Mouse (Mus musculus) bone marrow, adult 2 months (tissue): ENCODE results near the gene Ldhd. TPM values are rescaled to one million over a fixed set of nuclear protein-coding genes. Genes with fewer than 3 reads are reported as not detected.

Experiments used
- H3K27ac ChIP-seq: fragments of 200-500 bp; 2 replicates; pipeline ENCODE4 v1.5.1; 2012; ENCODE audit warnings: low read depth, mild to moderate bottlenecking, control low read depth, inconsistent platforms, low read length; ENCODE audit not compliant: control insufficient read depth, poor library complexity, insufficient read depth
- H3K4me1 ChIP-seq: fragments of 200-500 bp; 2 replicates; pipeline ENCODE4 v1.6.1; 2011; ENCODE audit warnings: low read length; ENCODE audit not compliant: control insufficient read depth, insufficient read depth
- H3K4me3 ChIP-seq: fragments of 200-500 bp; replicated peaks from 2 replicates; pipeline ENCODE3; 2011; ENCODE audit warnings: mild to moderate bottlenecking, low read depth, low read length, control low read depth; ENCODE audit not compliant: control insufficient read depth
- CTCF ChIP-seq: fragments of 200-500 bp; IDR thresholded peaks from 2 replicates; pipeline ENCODE4 v1.5.1; 2011; ENCODE audit warnings: low read length, control low read depth; ENCODE audit not compliant: control insufficient read depth, insufficient read depth
- POLR2A ChIP-seq: fragments of 200-500 bp; IDR thresholded peaks from 2 replicates; pipeline ENCODE4 v1.6.1; 2011; ENCODE audit warnings: low read depth, mild to moderate bottlenecking, control low read depth, low read length, borderline replicate concordance; ENCODE audit not compliant: control insufficient read depth
- WGBS: fragments of 180-500 bp; shearing (Covaris S2); methylation state at CpG from one replicate; pipeline ENCODE4 v1.1.7; 2018; 5-methylcytosine and 5-hydroxymethylcytosine counted together
- polyA plus RNA-seq: library from polyadenylated mRNA; stranded (reverse); fragments of >200 nt; gene quantifications from 2 replicates; pipeline ENCODE4 v1.2.4, GENCODE M21; 2011; ENCODE audit warnings: low replicate concordance; ENCODE audit not compliant: missing spikeins, insufficient read depth, insufficient read length

The Ldhd gene
- polyA plus RNA-seq, 1 experiment: 1.5 TPM

DNA sequence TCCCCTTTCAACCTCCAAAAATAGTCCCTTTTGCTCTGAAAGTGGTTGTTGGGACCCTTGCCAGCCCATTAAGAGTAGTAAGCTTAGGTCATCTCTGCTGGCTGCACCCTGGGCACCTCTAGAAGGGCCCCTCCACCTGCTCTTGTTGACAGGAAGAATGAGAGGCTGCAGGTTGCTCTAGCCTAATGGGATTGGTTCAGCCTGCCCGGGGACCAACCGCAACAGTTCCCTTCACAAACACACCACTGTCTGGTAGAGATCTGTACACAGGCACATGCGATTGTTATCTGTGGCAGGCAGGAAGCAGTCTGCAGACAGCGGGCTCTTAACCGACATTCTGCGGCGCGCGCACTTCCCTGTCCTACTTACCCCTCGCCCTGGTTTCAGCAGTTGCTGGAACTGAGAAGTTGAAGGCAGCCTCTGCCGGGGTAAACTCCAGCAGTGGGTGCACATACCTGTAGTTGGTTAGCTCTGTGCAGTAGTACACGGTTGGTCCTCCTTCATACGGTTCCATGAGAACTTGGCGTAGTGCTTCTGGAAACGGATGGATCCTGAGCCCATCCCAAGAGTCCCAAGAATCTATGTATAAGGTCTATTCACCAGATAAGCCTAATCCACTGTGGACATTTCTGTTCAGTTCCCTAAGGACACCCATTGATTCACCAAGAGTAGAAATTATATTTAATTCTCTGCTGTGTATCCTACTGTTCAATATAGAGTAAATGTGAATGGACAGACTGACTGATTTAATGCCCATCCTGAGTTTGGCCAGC, 34.3 kb downstream of the Ldhd start:
- H3K27ac ChIP-seq: peak overlapping the region; percentile 73
- peak overlapping the region; percentile 48 for H3K4me3 ChIP-seq
- H3K4me1 ChIP-seq: peaks cover 13% of the 10 kb centered on the region
- TF ChIP-seq CTCF (no peak), POLR2A (no peak; the same call in 1 of the 2 replicates)
- under 1% methylated on average over 15 of the region's 15 CpGs for WGBS

DNA sequence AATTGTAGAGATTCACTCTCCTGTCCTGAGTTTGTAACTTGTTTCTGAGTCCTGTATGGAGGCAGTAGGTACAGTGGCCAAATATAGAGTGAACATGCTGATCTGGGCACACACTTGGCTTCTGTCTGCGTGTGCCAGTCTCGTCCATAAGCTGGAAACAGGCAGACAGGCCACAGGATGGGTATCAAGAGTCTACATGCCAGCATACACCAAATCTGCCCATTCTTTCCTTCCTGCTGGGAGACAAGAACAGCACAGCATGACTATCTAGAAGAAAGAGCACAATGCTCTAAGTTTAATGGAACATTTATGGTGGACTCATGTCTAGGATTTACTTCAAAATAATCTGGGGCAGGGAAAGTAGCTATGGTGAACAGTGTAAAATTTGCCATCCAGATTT, 35.2 kb downstream of the Ldhd start:
- Histone ChIP-seq H3K27ac (no peak overlapping the region; the same call in 1 of the 2 replicates), H3K4me1 (peaks cover 11% of the 10 kb centered on the region), H3K4me3 (no peak overlapping the region)
- TF ChIP-seq CTCF (no peak), POLR2A (no peak)
- WGBS: 30% methylated on average over 2 of the region's 2 CpGs

DNA sequence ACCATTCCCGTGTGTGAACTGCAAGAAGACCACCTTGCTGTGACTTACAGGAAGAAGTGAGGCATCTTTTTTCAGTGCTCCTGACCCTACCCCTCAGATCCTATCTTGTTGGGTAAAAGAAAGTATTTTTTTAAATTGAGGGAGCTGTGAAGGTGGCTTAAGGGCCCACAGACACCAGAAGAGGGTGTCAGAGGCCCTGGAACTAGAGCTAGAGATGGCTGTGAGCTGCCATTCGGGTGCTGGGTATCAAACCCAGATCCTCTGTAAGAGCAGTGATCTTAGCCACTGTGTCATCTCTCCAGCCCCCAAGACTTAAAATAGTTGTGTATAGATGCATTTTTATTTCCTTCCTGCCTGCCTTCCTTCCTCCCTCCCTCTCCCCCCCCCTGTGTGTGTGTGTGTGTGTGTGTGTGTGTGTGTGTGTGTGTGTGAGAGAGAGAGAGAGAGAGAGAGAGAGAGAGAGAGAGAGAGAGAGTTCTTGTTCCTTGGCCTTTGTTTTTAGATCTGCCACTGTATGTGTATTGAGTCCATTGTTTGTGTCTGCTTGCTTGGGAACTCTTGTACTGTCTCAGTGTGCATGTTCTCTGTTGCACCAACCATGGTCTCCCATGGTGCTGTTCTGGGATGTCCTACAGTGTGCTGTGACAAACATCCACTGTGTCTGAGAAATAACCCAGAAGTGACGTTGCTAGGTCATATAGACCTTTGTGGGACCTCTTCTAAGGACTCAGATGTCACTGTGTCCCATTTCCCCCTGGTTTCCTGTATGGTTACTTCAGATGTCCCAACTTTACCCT, 35.9 kb downstream of the Ldhd start:
- TF ChIP-seq POLR2A: no peak
- TF ChIP-seq CTCF: no peak
- 25% methylated on average over 3 of the region's 3 CpGs for WGBS
- H3K27ac ChIP-seq: peak overlapping the region; percentile 30; the same call in 1 of the 2 replicates
- no peak overlapping the region for H3K4me3 ChIP-seq
- peaks cover 11% of the 10 kb centered on the region for H3K4me1 ChIP-seq

DNA sequence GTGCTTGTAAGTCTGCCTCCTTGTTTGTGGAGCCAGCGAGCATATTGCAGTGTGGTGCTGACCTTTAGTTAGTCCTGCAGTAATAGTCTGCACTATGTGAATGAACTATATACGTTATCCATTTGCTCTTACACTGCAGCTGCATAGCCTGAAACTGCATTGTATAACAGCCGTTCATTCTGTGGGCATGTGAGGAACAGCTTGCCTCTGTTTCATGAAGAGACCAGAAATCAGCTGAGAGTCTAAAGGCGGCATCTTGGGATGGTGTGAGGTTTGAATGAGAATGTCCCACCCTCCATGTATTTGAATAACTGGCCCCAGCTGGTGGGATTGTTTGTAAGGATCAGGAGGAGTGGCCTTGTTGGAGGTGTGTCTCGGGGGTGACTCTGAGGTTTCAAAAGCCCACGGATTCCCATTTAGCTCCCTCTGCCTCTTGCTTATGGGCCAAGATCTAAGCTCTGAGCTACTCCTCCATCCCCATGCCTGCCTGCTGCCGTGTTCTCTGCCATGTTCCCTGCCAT, 37.7 kb downstream of the Ldhd start:
- no peak overlapping the region for H3K4me3 ChIP-seq
- H3K27ac ChIP-seq: no peak overlapping the region
- TF ChIP-seq CTCF (no peak), POLR2A (no peak)
- H3K4me1 ChIP-seq: peaks cover 11% of the 10 kb centered on the region
- WGBS: 52% methylated on average over 7 of the region's 7 CpGs

DNA sequence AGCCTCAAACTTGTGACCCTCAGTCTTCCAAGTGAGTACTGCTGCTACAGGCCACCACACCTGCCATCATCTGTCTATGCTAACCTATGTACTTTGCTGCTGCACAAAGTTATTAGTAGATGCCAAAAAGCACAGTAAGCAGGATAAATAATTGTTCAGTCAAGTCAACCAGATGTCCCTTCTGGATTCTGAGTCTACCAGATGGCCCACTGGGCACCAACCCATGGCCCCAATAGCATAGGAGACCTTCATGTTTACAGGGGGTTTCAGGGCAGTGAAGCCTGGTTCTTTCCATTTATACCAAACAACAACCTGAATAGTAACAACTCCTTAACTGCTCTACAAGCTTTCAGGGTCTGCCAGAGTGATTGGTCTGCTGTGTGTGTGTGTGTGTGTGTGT, 39.0 kb downstream of the Ldhd start:
- TF ChIP-seq CTCF (no peak), POLR2A (no peak)
- Histone ChIP-seq H3K4me3 (no peak overlapping the region), H3K27ac (no peak overlapping the region), H3K4me1 (peaks cover 11% of the 10 kb centered on the region)

DNA sequence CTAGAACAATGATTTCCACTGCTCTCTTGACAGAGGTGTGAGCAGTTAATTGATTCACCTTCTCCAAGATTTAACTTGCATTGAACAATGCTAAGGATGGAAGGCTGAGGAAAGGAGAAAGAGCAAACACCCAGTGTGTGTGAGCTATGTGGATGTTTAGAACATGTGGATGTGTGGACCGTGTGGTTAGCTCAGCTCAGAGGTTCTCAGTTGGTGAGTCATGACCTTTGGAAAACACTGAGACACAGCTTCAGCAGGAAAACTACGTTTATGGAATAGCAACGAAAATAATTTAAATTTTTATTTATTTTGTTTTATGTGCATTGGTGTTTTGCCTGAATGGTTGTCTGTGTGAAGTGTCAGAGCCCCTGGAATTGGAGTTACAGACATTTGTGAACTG, 40.0 kb downstream of the Ldhd start:
- 46% methylated on average over 3 of the region's 3 CpGs for WGBS
- no peak for TF ChIP-seq POLR2A
- TF ChIP-seq CTCF: no peak
- no peak overlapping the region for H3K4me3 ChIP-seq
- H3K4me1 ChIP-seq: peaks cover 8% of the 10 kb centered on the region
- no peak overlapping the region for H3K27ac ChIP-seq

DNA sequence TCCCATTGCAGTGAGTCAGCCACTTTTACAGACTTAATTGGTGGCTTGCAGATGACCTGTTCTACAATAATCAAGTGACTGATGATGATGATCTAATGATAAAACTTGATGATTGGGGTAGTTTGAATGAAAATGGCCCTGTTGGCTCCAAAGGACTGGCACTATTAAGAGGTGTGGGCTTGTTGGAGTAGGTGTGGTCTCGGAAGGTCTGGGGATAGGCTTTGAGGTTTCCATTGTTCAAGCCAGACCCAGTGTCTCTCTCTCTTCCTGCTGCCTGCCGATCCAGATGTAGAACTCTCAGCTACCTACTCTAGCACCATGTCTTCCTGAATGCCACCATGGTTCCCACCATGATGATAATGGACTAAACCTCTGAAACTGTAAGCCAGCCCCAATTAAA, 41.8 kb downstream of the Ldhd start:
- H3K4me3 ChIP-seq: no peak overlapping the region
- H3K4me1 ChIP-seq: peaks cover 3% of the 10 kb centered on the region; the same call in 1 of the 2 replicates
- H3K27ac ChIP-seq: no peak overlapping the region
- TF ChIP-seq POLR2A (no peak), CTCF (no peak)
- 75% methylated on average over 2 of the region's 2 CpGs for WGBS

DNA sequence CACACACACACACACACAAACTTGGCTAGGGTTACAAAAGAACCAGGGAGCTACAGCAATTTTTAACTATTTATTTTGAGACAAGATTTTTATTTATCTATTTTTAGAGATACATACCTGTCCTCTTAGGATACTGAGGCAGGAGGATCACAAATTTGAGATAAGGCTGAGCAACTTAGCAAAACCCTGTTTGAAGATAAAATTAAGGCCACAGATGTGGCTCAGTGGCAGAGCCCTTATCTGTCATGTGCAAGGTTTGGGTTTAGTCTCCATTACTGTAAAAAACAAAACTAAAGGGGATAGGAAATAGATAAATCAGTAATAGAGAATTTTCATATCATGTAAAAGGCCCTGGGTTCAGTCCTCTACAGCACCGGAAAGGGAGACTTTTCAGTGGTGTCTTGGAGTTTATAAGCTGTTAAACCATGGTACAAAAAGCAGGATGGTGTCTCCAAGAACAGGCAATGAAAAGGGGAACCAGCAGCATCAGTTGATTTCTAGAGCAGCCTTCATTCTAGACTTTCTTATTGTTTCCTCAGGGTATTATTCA, 42.6 kb downstream of the Ldhd start:
- 20% methylated on average over 1 of the region's 1 CpGs for WGBS
- Histone ChIP-seq H3K4me1 (peaks cover 2% of the 10 kb centered on the region; the same call in 1 of the 2 replicates), H3K4me3 (no peak overlapping the region), H3K27ac (no peak overlapping the region)
- TF ChIP-seq POLR2A: no peak
- TF ChIP-seq CTCF: no peak
